Mouse (Mus musculus): Measurements from ENCODE around the gene Ccdc194.

Gene Ccdc194

DNA sequence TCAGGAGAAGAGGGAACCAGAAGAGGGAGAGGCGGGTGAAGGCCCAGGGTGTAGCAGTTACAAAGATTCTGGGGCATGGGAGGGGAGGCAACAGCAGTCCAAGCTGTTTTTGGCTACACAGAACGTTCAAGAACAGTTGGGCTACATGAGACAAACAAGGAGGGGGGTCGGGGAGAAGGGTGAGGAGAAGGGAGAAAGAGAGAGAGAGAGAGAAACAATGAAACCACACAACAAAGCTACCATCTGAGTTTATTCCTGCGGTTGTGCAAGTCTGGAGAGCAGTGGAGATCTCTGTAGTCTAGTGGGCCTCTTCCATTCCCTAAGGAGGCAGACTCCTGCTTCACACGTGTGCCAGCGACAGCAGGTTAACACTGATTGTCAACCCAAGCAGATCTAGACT, 28.5 kb upstream of the Ccdc194 start:
- DNase-seq (ENCODE audit: low spot score), result no peak

DNA sequence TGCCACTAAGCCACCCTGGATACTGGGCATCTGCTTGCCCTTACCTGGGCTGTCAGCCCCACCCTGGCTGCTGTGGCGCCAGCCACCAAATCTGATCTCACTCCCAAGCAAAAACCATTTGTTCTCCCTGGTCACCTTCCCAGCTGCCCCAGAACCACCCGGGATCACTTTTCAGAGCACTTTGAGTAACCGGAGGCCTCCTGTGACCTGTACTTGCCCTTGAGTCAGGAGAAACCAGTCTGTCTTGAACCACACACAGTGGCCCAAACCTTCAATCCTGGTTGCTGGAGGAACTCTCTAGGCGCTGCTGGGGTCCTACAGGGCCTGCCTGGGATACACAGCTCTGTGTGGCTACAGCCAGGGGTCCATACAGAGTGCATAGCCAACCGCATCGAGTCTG, 27.3 kb upstream of the Ccdc194 start:
- DNase-seq (ENCODE audit: low spot score), result no peak

DNA sequence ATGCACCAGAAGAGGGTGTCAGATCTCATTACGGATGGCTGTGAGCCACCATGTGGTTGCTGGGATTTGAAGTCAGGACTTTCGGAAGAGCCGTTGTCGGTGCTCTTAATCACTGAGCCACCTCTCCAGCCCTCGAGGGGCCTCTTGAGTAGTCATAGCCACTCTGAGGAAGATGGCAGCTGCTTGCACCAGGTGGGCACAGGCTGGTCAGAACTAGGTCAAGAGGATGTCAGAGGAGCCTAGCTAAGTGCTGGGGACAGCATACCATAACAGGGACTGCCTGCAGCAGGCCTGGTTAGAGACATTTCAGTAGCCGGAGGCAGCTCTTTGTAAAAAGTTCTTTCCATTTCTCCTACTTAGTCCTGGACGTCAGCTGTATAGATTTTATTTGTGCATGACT, 25.2 kb upstream of the Ccdc194 start:
- no peak for DNase-seq (ENCODE audit: low spot score)

DNA sequence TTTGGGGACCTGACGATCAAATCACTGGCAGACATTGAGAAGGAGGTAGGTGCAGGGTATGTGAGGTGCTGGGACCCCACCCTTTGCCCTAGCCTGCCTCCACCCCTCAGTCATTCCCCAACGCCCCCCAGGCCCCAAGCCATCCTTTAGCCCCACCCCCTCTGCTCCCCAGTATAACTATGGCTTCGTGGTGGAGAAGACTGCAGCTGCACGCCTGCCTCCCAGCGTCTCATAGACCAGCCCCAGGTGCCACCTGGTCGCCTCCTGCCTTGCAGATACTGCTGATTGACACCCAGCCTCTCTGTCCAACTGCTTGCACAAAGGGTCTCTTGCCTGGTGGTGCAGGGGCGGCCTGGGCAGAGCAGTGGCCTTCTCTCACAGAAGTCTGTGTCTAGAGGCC, 22.1 kb upstream of the Ccdc194 start:
- no peak for DNase-seq (ENCODE audit: low spot score)

DNA sequence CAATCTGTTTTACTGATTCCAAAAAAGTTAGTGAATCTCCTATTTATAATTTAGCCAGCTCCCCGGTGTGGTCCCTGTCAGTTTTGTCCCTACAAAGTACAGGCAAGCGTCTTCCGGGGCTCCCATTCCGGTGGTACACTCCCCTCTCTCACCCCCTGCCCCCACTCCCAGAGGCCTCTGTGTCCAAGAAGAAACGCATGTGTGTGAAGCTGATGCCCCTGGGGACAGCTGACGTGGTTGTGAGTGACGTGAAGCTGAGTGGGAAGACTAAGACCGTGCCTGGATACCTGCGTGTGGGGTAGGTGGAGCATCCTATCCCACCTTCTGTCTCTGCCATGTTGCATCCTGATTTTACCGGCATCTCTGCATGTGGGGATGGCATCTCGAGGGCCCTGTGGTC, 19.5 kb upstream of the Ccdc194 start:
- DNase-seq (ENCODE audit: low spot score), result no peak

DNA sequence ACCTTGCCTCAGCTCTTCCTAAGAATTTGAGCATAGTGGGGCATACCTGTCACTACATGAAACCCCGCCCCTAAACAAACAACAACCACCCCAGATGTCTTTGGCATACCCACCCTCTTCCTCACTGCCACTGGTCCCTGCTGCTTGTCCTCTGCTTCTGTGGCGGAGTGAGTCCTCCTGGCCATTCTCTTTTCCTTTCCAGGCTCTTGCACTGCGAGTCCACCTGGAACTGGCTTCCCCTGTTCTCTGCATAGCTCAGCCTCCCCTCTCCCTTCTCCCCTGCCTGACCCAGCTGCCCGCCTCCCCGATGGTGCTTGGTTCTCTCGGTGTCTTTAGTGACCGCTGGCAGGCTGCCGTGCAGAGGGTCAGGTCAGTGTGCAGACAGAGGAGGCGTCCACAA, 18.2 kb upstream of the Ccdc194 start:
- no peak for DNase-seq (ENCODE audit: low spot score)

DNA sequence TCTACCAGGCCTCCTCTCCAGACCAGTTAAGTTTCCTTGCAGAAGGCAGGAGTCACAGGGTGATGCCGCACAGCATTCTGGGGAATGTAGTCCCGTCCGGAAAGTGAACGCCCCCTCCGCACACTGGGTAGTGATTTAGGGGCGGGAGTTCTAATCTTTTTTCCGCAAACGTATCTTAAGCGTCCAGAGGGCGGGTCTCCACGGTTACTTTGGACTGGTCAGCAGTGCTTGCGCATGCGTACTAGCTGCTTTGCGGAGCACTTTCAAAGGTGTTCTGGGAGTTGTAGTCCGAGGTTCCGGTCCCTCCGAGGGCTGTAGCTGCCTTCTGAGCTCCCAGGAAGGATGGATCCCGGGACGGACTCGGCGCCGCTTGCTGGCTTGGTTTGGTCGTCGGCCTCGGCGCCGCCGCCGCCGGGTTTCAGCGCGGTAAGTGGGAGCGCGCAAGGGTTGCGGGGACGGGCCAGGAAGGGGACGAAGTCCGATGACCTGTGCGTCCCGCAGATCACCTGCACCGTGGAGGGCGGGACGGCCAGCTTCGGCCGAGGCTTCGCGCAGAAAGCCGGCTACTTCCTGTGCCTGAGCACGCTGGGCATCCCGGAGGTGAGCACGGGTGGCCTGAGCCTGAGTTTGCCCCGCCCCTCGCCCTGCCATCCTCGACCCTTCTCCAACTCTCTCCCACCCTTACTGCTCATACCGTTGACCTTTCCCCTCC, 17.3 kb upstream of the Ccdc194 start, which contains the start of gene Mvb12a:
Gene Mvb12a (plus strand): TSS at position 291 of the 712 bp plus-strand sequence.
- peak; percentile 99 for DNase-seq (ENCODE audit: low spot score)

DNA sequence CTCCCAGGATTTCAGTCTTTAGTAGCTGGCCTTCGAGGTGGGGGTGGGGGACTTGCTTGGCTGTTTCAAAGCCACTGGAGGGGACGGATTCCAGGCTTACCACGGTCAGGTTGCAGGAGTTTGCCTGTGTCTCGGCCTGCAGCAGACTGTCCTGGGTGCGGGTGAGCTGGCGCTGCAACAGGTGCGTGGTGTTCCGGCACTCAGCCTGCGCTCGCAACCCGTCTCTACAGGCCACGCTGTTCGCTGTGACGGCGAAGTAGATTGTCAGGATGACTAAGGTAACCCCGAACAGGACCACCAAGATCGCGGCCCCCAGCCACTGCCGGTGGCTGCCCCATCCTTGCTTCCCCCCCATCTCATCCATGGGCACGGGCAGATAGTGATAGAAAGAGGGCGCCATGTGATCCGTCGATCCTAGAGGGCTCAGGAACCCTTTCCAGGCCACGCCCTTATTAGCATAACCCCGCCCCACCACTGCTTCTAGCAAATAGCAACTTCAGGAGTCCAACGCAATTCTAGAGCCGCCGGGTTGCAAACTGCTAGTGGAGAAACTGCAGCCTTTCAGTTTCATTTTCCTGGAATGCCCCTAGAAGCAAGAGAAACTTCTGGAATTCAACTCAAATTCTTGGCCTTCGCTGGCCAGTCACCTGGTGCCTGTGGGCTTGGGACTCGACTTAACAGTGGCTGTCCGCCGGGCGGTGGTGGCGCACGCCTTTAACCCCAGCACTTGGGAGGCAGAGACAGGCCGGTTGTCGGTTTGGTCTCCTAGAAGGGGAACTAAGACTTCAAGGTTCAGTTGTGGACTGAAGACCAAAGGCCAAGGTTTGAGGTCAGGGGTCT, 11.7 kb upstream of the Ccdc194 start, which contains the start of gene Bst2:
Gene Bst2 (minus strand): TSS at position 429 of the 840 bp plus-strand sequence.
- peak; percentile 86 for DNase-seq (ENCODE audit: low spot score)

DNA sequence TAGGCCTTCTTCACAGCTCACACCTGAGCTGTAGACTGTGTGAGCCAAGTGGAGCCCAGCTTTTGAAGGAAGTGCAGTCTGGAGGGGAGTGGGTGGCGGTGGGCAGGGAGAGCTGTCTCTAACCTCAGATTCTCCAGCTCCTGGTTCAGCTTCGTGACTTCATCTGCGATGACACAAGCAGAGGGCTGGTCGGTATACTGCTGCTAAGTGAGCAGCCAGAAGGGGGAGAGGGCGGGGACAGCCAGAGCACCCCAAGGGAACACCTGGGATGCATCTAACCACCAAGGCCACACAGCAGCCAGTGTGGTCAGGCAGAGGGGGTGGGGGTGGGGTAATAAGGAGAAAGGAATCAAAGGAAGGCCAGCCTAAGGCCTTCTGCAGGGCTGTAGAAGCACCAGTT, 10.2 kb upstream of the Ccdc194 start:
- no peak for DNase-seq (ENCODE audit: low spot score)

DNA sequence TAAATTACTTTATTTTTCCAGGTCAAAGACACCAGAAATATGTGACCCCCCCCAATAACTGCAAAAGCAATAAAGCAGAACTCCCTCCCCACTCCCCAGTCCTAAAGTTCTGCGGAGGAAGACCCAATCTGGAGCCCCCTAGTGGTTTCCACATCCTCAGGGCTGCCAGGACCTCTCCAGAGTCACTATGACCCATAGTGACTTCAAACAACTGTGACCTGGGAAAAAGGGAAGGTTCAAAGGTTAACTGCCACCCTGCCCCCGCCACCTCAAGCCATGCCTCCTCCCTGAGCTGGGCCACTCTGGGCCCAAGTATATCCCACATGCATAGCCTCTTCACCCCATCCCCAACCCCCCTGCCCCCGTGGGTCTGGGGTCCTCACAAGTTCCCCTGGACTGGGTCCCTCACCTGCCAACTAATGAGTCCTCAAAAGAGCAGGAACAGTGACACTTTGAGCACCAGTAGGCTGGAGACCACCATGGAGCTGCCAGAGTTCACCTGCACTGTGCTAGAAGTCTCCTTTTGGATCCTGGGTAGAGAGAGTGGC, 8.8 kb upstream of the Ccdc194 start:
- no peak for DNase-seq (ENCODE audit: low spot score)

DNA sequence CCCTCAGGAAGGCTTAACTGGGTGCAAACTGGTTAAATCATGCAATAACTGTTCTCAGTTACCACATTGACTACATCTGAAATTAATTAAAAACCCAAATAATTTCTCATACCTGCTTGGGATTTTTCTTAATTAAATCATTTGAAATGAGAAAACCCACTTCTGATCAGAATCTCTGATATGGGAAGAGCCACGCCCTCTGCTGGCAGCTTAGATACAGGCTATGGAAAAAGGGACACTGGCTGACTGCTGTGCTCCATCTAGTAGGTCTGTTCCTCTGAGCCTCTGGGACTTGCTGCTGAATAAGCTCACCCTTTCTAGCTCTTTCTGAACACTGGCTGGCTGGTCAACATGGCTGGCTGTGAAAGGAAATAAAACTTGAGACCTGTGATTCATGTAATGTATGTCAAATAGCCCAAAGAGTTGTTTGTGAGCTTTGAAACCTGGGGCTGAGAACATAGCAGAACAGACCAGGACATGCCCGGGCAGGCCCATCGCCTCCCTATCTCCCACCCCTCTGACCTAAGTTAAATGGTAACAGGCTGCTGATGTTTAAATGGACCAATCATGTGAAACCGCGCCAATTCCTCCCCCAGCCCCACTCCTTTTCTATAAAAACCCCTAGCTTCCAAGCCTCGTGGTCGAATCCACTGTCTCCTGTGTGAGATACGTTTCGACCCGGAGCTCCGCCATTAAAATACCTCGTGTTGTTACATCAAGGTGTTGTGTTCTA, 5.4 kb upstream of the Ccdc194 start:
- DNase-seq (ENCODE audit: low spot score), result peak; percentile 50

DNA sequence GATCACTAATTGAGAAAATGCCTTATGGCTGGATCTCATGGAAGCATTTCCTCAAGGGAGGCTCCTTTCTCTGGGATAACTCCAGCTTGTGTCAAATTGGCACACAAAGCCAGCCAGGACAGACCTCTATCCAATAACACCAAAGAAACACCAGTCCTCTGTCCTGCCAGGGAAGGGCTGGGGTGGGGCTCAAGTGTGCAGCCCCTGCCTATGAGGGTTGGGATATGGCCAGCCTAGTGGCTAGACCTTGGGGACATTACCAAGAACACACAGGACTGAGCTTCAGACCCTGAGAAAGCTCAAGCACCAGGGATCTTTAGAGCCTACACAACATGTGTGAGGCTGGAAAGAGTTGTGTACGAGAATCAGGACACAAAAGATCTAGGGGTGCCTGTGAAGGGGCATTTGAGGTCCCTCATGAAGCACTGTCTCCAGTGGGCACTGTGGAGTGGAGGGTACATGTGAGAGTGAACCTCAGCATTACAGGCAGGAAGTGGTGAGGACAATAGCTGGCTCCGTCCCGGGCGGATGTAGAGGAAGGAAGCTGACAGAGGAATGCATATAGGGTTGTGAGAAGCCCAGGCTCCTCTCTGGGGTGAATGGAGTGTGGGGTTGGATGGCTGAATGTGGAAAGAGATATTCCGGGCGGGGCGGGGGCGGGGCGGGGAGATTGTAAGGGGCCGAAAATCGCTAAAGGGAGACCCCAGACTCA, 3.0 kb upstream of the Ccdc194 start:
- no peak for DNase-seq (ENCODE audit: low spot score)

DNA sequence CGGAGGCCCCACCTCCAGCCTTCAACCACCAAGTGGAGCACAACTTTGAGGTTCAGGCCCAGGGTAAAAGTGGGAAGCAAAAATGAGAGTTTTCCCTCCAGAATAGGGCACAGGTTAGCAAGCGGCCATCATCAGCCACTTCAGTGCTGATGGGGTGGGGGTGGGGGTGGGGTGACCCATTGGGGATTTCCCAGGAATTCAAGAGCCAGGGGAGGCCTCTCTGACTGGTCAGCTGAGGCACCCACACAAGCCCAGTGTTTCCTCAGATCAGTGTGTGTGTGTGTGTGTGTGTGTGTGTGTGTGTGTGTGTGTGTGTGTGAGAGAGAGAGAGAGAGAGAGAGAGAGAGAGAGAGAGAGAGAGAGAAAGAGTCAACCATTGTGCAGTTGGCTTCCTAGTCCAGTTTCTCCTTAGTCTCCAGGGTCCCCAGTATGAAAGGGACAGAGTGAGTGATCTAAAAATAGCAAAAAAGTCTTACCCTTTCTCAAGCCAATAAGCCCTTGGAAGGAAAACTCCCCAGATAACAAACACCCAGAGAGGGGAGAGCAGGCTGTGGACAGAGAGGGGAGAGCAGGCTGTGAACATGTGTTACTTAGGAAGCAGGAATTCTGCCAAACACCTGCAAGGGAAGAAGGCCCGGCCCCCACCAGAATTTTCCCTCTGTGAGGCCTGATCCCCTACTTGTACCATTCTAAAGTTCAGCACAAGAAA, 1.8 kb upstream of the Ccdc194 start:
- no peak for DNase-seq (ENCODE audit: low spot score)

DNA sequence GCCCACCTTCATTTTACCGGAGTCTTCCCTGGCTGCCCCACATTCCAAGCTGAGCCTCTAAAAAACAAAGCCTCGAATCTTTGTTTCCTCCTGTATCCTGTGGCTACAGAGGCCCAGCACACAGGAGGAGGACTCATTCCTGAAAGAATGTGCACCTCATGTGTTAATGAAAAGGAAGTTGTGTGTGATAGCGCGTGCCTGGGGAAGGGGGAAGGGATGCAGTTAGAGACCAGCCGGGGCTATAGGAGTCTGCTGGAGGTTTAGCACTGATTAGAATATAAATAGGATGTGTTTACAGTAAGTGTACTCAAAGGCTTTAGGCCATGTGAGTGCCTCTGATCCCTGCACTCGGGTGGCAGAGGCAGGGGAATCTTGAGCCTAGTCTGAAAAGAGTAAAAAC, 761 bp upstream of the Ccdc194 start:
- DNase-seq (ENCODE audit: low spot score), result no peak

DNA sequence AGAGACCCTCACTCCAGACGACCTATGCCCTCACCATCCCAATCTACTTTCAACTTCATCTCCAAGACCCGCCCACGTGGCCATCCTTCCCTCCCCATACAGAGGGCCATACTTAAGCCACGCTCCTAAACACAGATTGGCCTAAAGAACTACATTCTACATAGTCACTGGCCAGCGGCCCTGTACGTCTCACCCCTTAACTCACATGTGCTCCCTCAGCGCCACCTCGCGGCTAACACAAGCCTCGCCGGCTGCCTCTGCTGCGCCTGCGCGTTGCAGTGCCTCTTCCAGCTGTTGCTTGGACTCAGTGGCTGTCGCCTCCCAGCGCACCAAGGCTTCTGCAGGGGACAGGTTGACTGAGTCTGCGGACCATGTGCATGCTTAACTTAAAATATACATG, 3.9 kb downstream of the Ccdc194 start:
- peak; percentile 97 for DNase-seq (ENCODE audit: low spot score)

DNA sequence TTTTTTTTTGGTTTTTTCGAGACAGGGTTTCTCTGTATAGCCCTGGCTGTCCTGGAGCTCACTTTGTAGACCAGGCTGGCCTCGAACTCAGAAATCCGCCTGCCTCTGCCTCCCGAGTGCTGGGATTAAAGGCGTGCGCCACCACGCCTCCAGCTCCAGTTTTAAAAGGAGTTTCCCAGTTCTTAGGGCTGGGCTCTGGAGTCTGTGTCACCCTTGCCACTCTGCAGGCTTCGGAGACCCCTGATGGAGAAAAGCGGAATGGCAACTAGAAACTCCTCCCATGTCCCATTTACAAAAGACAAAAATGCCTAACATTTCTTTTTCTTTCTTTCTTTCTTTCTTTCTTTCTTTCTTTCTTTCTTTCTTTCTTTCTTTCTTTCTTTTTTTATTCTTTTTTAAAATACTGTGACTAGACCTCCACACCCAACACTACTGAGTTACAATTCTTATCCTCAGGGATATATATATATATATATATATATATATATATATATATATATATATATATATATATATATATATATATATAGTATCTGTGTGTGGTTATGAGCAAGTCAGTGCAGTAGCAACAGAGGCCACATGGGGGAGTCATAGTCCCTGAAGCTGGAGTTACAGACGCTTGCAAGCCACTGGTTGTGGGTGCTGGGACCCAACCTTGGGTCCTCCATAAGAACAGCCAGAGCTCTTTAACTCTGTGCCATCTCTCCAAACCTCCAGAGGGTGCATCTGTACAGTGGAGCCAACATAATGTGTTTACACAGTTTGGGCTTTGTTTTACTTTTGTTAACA, 6.3 kb downstream of the Ccdc194 start:
- peak; percentile 89 for DNase-seq (ENCODE audit: low spot score)

DNA sequence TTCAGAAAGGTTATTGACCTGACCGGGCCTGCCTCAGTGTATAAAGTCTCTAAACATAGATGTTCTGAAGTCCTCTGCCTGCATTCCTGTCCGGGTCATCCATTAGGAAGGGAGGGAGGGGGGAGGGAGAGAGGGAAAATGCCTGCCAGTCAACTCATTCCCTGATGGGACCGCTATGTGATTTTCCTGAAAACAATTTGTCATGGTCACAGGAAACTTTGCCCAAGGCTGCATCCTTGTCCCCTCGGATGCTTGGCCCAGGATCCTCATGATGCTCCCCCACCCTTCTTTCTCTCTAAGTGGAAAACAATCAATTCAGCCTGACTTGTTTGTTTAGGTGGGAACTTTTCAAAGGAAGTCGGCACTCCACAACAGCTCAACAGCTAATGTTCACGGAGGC, 8.7 kb downstream of the Ccdc194 start:
- DNase-seq (ENCODE audit: low spot score), result no peak

DNA sequence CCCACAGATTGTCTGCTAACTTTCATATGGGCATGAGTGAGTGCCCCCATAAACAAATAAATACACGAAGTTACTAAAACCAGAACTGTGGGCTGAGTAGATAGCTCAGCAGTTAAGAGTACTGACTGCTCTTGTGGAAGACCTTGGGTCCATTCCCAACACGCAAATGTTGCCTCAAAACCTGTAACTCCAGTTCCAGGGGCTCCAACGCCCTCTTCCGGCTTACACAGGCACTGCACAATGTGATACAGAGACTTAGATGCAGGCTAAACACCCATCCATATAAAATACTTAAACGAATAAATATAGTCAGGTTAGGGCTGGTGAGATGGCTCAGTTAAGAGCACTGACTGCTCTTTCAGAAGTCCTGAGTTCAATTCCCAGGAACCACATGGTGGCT, 10.5 kb downstream of the Ccdc194 start:
- DNase-seq (ENCODE audit: low spot score), result no peak

DNA sequence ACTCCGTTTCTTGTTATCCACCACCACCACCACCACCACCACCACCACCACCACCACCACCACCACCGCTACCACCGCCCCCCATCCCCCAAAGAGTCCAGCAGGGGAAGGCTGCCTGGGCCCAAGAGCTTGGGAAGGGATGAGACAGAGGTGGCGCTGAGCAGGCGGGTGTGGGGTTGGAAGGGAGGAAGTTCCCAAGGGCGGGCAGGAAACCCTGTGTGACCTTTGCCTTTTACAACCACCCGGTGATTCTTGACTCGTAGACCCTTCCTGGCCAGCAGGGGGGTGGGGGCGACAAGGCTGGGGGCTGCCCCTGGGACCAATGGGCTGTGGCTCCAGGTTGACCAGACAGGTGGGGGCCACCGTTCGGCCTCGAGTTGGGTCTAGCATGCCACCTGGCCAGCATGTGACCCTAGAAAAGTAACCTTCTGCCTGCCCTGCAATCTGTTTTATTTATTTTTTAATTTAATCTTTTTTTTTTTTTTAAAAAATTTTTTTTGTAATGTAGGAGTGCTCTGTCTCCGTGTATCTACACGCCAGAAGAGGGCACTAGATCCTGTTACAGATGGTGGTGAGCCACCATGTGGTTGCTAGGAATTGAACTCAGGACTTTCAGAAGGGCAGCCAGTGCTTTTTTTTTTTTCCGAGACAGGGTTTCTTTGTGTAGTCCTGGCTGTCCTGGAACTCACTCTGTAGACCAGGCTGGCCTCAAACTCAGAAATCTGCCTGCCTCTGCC, 12.3 kb downstream of the Ccdc194 start:
- no peak for DNase-seq (ENCODE audit: low spot score)

DNA sequence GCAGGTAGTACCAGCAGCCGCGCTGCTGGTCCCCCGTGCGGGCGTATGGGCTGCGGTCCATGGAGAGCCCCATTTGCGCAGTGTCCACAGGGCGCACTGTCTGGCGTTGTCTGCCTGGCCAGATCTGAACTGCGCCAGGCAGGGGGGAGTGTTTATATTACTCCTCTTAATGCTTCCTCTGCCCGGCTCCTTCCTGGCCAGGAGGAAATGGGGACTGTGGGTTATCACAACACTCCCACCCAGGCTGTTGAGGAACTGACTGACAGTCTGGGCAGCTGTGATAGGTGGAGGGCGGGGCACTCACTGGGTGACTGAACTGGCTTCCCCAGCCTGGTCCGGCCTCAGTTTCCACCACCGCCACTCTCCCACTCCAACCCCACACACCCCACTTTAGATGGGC, 13.9 kb downstream of the Ccdc194 start, which contains the start of gene Plvap:
Gene Plvap (minus strand): TSS at position 109 of the 400 bp plus-strand sequence.
- DNase-seq (ENCODE audit: low spot score), result no peak

Data from adipocyte (in vitro differentiated cells).